Mouse (Mus musculus) thymus, adult 2 months (tissue): ENCODE results near the gene H2-Ab1.

ENCODE experiments used
- CTCF ChIP-seq: fragments of 200-500 bp; IDR thresholded peaks from 2 replicates; pipeline ENCODE4 v1.5.1; 2012; ENCODE audit warnings: mild to moderate bottlenecking, control low read depth, low read length, moderate library complexity, borderline replicate concordance; ENCODE audit not compliant: control insufficient read depth, poor library complexity, insufficient read depth; ENCODE audit errors: extremely low read depth
- POLR2A ChIP-seq: fragments of 200-500 bp; IDR thresholded peaks from 2 replicates; pipeline ENCODE4 v1.6.1; 2012; ENCODE audit warnings: mild to moderate bottlenecking, low read length, control low read depth, moderate library complexity; ENCODE audit not compliant: control insufficient read depth, poor library complexity, insufficient read depth; ENCODE audit errors: extremely low read depth

DNA sequence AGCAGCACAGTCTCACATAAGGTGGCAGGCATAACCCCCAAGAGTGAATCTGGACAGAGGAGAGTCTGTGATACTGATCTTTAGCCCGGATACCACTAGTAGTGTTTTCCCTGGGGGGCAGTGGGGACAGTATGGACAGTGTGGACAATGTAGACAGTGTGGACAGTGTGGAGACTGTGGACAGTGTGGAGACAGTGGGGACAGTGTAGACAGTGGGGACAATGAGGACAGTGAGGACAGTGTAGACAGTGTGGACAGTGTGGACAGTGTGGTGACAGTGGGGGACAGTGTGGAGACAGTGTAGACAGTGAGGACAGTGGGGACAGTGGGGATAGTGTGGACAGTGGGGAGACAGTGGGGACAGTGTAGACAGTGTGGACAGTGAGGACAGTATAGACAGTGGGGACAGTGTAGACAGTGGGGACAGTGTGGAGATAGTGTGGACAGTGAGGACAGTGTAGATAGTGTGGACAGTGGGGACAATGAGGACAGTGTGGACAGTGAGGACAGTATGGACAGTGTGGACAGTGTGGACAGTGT, 23.1 kb downstream of the H2-Ab1 start:
- no peak for TF ChIP-seq POLR2A
- no peak for TF ChIP-seq CTCF
